Mouse (Mus musculus) bone marrow macrophage, adult 2 months (primary cell): ENCODE data around the gene Efcab12.

Experiments
- CTCF ChIP-seq: IDR thresholded peaks from 2 replicates; pipeline ENCODE4 v1.5.1; 2012; ENCODE audit warnings: low read depth, mild to moderate bottlenecking, low read length, moderate library complexity
- POLR2A ChIP-seq: IDR thresholded peaks from 2 replicates; pipeline ENCODE4 v1.6.1; 2012; ENCODE audit warnings: mild to moderate bottlenecking, low read depth, low read length, borderline replicate concordance

- TF ChIP-seq POLR2A (no peak), CTCF (no peak)
Observed at GRCm38 (mm10) chr6:115775838-115776237, 62.4 kb downstream of the Efcab12 start.
